Mouse (Mus musculus) urinary bladder, postnatal 25 days (tissue): ENCODE results near the gene Nfkbid.
A peak's percentile ranks its signal among the peaks of the same experiment; 100 is the strongest.

Source experiments
- DNase-seq: peaks from one replicate; pipeline ENCODE4 v3.0.0; 2022; ENCODE audit warnings: low spot score

Gene Nfkbid

GRCm38 (mm10) chr7:30429327-30429726 is 7.8 kb downstream of the Nfkbid start:
- DNase-seq: no peak

- DNase-seq: no peak
These were observed 8.7 kb downstream of the Nfkbid start for GRCm38 (mm10) chr7:30430191-30430590.

GRCm38 (mm10) chr7:30431793-30432192 is 10.3 kb downstream of the Nfkbid start:
- peak; percentile 31 for DNase-seq

- DNase-seq: peak; percentile 47
These were observed 12.7 kb downstream of the Nfkbid start for GRCm38 (mm10) chr7:30434238-30434637.

- DNase-seq: no peak
These were observed 13.2 kb downstream of the Nfkbid start for GRCm38 (mm10) chr7:30434701-30435100.

- no peak for DNase-seq
These were observed 13.6 kb downstream of the Nfkbid start for GRCm38 (mm10) chr7:30435156-30435555.

GRCm38 (mm10) chr7:30436879-30437278 is 15.3 kb downstream of the Nfkbid start:
- DNase-seq: no peak

- no peak for DNase-seq
These were observed 18.2 kb downstream of the Nfkbid start for GRCm38 (mm10) chr7:30439734-30440133.

- peak; percentile 50 for DNase-seq
These were observed 19.2 kb downstream of the Nfkbid start for GRCm38 (mm10) chr7:30440697-30441096.

- no peak for DNase-seq
These were observed 22.2 kb downstream of the Nfkbid start for GRCm38 (mm10) chr7:30443696-30444095.

GRCm38 (mm10) chr7:30444154-30444970 is 22.8 kb downstream of the Nfkbid start:
- DNase-seq: no peak

GRCm38 (mm10) chr7:30444971-30445751 is 23.6 kb downstream of the Nfkbid start, which contains the start of gene Aplp1:
Aplp1 (minus strand) TSS chr7:30445535.
- DNase-seq: peak; percentile 46

- no peak for DNase-seq
These were observed 28.7 kb downstream of the Nfkbid start for GRCm38 (mm10) chr7:30450241-30450640.

GRCm38 (mm10) chr7:30453327-30453726 is 31.8 kb downstream of the Nfkbid start:
- no peak for DNase-seq

GRCm38 (mm10) chr7:30453766-30454165 is 32.2 kb downstream of the Nfkbid start:
- peak; percentile 30 for DNase-seq

GRCm38 (mm10) chr7:30454259-30454658 is 32.7 kb downstream of the Nfkbid start:
- DNase-seq: no peak

GRCm38 (mm10) chr7:30456487-30456886 is 35.0 kb downstream of the Nfkbid start:
- no peak for DNase-seq

- no peak for DNase-seq
These were observed 35.5 kb downstream of the Nfkbid start for GRCm38 (mm10) chr7:30456911-30457628.

GRCm38 (mm10) chr7:30457629-30458330 is 36.2 kb downstream of the Nfkbid start, which contains the start of the genes Kirrel2 and Nphs1:
Kirrel2 (minus strand) TSS chr7:30457690.
Nphs1 (plus strand) TSS chr7:30458315.
- DNase-seq: no peak

- no peak for DNase-seq
These were observed 38.0 kb downstream of the Nfkbid start for GRCm38 (mm10) chr7:30459484-30459883.

- DNase-seq: no peak
These were observed 42.0 kb downstream of the Nfkbid start for GRCm38 (mm10) chr7:30463568-30463967.

GRCm38 (mm10) chr7:30463996-30464395 is 42.5 kb downstream of the Nfkbid start:
- DNase-seq: no peak
